Mouse (Mus musculus) limb, embryonic 12.5 days (tissue): ENCODE data around the gene Vsig10. TPM values are rescaled to one million over a fixed set of nuclear protein-coding genes. Genes with fewer than 3 reads are reported as not detected.
A peak's percentile ranks its signal among the peaks of the same experiment; 100 is the strongest.

Source experiments
- ATAC-seq: fragments of 200-750 bp; cut with Nextera tagmentation; 2 replicates; pipeline ENCODE4 v1.8.0; 2017; ENCODE audit warnings: low read depth, moderate TSS enrichment; ENCODE audit not compliant: insufficient number of reproducible peaks, insufficient read depth, low FRiP score, low TSS enrichment
- H3K27ac ChIP-seq: fragments of 300-500 bp; sonication (generic); 2 replicates; pipeline ENCODE4 v1.5.1; 2016; ENCODE audit warnings: mild to moderate bottlenecking, moderate library complexity
- H3K27me3 ChIP-seq: fragments of 300-500 bp; sonication (generic); 2 replicates; pipeline ENCODE4 v1.6.1; 2016; ENCODE audit warnings: mild to moderate bottlenecking, moderate library complexity
- H3K36me3 ChIP-seq: fragments of 300-500 bp; sonication (generic); 2 replicates; pipeline ENCODE4 v1.6.1; 2016; ENCODE audit warnings: mild to moderate bottlenecking, moderate library complexity
- H3K4me1 ChIP-seq: fragments of 300-500 bp; sonication (generic); replicated peaks from 2 replicates; pipeline ENCODE4 v1.6.1; 2016
- H3K4me2 ChIP-seq: fragments of 300-500 bp; sonication (generic); 2 replicates; pipeline ENCODE4 v1.6.1; 2016; ENCODE audit warnings: mild to moderate bottlenecking, moderate library complexity
- H3K4me3 ChIP-seq: fragments of 300-500 bp; sonication (generic); replicated peaks from 2 replicates; pipeline ENCODE4 v1.5.1; 2016; ENCODE audit warnings: mild to moderate bottlenecking
- H3K9ac ChIP-seq: fragments of 300-500 bp; sonication (generic); replicated peaks from 2 replicates; pipeline ENCODE4 v1.6.1; 2016; ENCODE audit warnings: mild to moderate bottlenecking, moderate library complexity
- H3K9me3 ChIP-seq: fragments of 300-500 bp; sonication (generic); 2 replicates; pipeline ENCODE4 v1.6.1; 2016; ENCODE audit warnings: mild to moderate bottlenecking, moderate library complexity
- WGBS: fragments of 180-500 bp; shearing (Covaris S2); methylation state at CpG from one replicate; pipeline ENCODE4 v1.1.7; 2016; 5-methylcytosine and 5-hydroxymethylcytosine counted together
- polyA plus RNA-seq: library from polyadenylated mRNA; unstranded; fragments of >200 nt; fragmentation: Nextera tagmentation; extraction: Ambion mirVana; gene quantifications from 2 replicates; pipeline ENCODE4 v1.2.1, GENCODE M21; 2016

Vsig10 gene
- polyA plus RNA-seq, 1 experiment from 2014 or later, result 5.2 TPM

DNA sequence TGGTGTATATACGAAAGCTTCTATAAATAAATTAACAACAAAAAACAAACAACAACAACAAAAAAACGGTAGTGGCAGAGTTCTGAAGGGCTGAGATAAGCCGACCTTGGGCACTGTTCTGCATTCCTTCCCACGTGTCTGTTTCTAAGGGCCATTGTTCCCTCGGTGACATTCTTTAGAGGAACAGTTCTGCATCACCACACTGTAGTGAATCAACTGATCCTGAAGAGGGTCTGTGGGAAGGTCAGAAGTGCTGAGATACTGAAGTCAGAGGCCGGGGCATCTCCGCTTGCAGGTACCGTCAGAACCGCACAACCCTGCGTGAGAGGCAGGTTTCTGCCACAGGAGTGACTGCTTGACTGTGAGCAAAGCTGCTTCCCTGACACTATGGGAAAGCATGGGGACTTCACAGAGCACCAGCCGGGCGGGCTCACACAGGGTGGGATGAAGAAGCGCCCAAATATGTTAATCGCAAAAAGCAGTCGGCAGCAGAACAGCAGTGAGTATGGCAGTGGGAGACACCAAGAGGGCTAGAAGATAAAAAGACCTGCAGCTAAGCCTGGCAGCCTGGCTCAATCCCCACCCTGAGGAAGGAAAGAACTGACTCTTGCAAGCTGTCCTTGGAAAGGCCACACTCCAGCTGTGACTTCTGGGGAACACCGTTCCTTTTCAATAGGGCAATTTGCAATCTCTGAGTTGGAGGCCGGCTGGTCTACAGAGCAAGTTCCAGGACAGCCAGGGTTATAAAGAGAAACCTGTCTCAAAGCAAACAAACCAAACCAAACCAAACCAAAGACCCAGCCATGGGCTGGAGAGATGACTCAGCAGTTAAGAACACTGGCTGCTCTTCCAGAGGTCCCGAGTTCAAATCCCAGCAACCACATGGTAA is 14.9 kb upstream of the Vsig10 start:
- Histone ChIP-seq H3K27ac (no peak overlapping the region), H3K4me2 (no peak overlapping the region)
- ATAC-seq, result no peak

DNA sequence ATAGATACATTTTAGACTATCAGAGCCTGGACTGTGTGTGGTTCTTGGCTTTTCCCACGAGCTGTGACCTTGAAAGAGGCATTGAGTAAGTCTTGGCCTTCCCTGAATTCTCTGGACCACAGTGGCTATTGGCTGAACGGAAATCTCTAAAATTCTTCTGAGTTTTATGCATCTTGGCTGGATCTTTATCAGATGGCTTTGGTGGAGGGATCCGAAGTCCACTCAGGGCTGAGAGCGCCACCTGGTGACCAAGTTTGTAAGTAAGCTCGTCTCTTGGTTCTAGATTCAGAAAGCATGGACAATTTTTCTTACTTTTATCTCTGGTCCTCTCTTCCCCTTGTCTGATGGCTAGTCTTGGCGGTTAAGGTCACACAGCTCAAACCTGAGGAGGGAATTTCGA is 13.9 kb upstream of the Vsig10 start:
- H3K36me3 ChIP-seq, result no peaks in the 10 kb centered on the region
- peaks cover 3% of the 10 kb centered on the region; the same call in 1 of the 2 replicates for H3K9me3 ChIP-seq
- no peak overlapping the region for H3K27ac ChIP-seq
- no peaks in the 10 kb centered on the region for H3K4me1 ChIP-seq
- no peak for ATAC-seq
- 79% methylated on average over 7 of the region's 7 CpGs for WGBS
- H3K4me3 ChIP-seq, result no peak overlapping the region
- no peaks in the 10 kb centered on the region for H3K27me3 ChIP-seq
- H3K4me2 ChIP-seq, result no peak overlapping the region
- H3K9ac ChIP-seq, result no peak overlapping the region

More for the DNA sequence above, 14.9 kb upstream of the Vsig10 start:
- H3K27me3 ChIP-seq, result no peaks in the 10 kb centered on the region
- WGBS, result 69% methylated on average over 18 of the region's 18 CpGs
- peaks cover 3% of the 10 kb centered on the region; the same call in 1 of the 2 replicates for H3K9me3 ChIP-seq
- H3K4me1 ChIP-seq, result no peaks in the 10 kb centered on the region
- no peak overlapping the region for H3K4me3 ChIP-seq
- H3K36me3 ChIP-seq, result no peaks in the 10 kb centered on the region
- no peak overlapping the region for H3K9ac ChIP-seq

GRCm38 (mm10) chr5:117305754-117306153 is 13.1 kb upstream of the Vsig10 start:
- H3K27ac ChIP-seq, result no peak overlapping the region
- 92% methylated on average over 5 of the region's 5 CpGs for WGBS
- peaks cover 3% of the 10 kb centered on the region; the same call in 1 of the 2 replicates for H3K9me3 ChIP-seq
- no peak overlapping the region for H3K4me2 ChIP-seq
- ATAC-seq, result no peak
- H3K4me3 ChIP-seq, result no peak overlapping the region
- H3K27me3 ChIP-seq, result no peaks in the 10 kb centered on the region
- no peaks in the 10 kb centered on the region for H3K36me3 ChIP-seq
- no peak overlapping the region for H3K9ac ChIP-seq
- no peaks in the 10 kb centered on the region for H3K4me1 ChIP-seq

DNA sequence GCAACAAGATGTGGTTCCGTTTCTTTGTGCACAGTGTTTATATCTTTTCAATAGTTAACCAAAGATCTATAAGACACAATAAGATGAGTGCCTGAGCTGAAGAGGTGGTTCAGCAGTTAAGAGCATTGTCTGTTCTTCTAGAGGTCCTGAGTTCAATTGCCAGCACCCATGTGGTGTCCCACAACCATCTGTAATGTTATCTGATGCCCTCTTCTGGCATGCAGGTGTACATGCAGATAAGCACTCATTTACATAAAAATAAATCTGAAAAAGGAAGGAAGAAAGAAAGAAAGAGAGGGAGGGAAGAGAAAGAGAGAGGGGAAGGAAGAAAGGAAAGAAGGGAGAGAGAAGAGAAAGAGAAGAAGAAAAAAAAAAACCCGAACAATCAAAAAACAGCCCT is 12.1 kb upstream of the Vsig10 start:
- H3K9ac ChIP-seq, result no peak overlapping the region
- no peaks in the 10 kb centered on the region for H3K36me3 ChIP-seq
- 90% methylated on average over 2 of the region's 2 CpGs for WGBS
- no peaks in the 10 kb centered on the region for H3K27me3 ChIP-seq
- H3K4me3 ChIP-seq, result no peak overlapping the region
- H3K9me3 ChIP-seq, result peaks cover 3% of the 10 kb centered on the region; the same call in 1 of the 2 replicates
- no peak overlapping the region for H3K4me2 ChIP-seq
- no peak overlapping the region for H3K27ac ChIP-seq
- no peak for ATAC-seq
- H3K4me1 ChIP-seq, result no peaks in the 10 kb centered on the region

DNA sequence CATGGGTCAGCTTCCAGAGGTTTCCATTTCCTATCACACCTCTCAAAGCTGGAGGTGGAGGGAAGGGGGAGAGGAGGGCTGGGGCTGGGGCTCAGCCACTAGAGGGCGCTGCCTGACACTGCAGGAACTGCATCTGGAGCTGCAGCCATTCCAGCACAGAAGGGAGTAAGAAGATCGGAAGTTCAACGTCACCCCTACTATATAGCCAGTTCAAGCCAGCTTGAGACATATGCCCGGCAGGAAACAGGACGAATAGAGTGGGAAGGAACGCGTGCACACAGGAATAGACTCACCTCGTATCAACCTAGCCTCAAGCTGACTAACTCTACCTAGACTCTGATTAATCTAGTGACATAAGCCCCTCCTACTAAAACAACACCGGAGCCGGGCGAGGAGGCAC is 11.2 kb upstream of the Vsig10 start:
- H3K27me3 ChIP-seq, result no peaks in the 10 kb centered on the region
- peaks cover 3% of the 10 kb centered on the region; the same call in 1 of the 2 replicates for H3K9me3 ChIP-seq
- H3K36me3 ChIP-seq, result no peaks in the 10 kb centered on the region
- H3K4me3 ChIP-seq, result no peak overlapping the region
- H3K4me2 ChIP-seq, result no peak overlapping the region
- no peaks in the 10 kb centered on the region for H3K4me1 ChIP-seq
- no peak for ATAC-seq
- 40% methylated on average over 11 of the region's 11 CpGs for WGBS
- no peak overlapping the region for H3K27ac ChIP-seq
- H3K9ac ChIP-seq, result no peak overlapping the region

DNA sequence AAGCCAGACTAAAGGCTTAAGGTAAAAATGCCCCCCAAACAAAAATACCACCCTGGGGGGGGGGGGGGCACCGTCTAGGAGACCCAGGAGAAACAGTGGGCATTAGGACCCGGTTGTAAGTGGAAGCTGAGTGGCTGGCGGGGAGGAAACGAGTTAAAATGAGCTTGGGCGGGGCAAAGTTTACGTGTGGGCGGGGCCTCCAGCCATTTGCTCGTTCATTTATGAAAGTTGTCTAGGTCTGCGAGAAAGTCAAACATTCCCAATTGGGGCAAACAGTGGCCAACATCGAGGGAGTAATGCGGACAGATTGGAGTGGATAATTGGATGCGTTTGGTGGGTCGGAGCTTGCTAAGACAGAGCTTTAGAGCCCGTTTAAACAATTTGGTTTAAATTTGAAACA is 5.5 kb upstream of the Vsig10 start:
- peaks cover 30% of the 10 kb centered on the region for H3K27me3 ChIP-seq
- H3K36me3 ChIP-seq, result no peaks in the 10 kb centered on the region
- H3K4me1 ChIP-seq, result peaks cover 16% of the 10 kb centered on the region
- WGBS, result 20% methylated on average over 13 of the region's 14 CpGs
- 0 out of 2 replicates have a peak, but pooled peaks cover 3% of the 10 kb centered on the region for H3K9me3 ChIP-seq
- no peak overlapping the region for H3K9ac ChIP-seq
- ATAC-seq, result no peak
- H3K4me3 ChIP-seq, result peak overlapping the region; percentile 28
- H3K4me2 ChIP-seq, result peak overlapping the region; percentile 46
- H3K27ac ChIP-seq, result no peak overlapping the region

DNA sequence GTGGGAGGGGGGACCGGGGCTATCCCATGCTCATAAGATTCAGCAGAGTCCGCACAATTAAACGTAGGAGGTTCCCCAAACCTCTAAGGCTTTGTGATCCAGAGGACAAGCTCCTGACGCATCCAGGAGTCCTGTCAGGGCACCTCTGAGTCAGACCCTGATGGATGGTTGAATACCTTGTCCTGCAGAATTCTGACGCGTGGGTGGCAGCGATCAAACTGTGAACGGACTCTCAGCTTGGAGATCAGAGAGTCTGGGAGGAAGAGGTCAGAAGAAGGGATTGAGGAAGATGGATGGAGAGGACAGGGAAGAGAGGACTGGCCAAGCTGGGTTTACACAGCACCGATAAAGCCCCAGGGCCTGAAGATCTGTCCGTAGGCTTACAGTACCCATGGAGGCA is 5.0 kb upstream of the Vsig10 start:
- H3K4me1 ChIP-seq, result peaks cover 16% of the 10 kb centered on the region
- WGBS, result 31% methylated on average over 10 of the region's 10 CpGs
- H3K4me3 ChIP-seq, result peak overlapping the region; percentile 28
- H3K36me3 ChIP-seq, result no peaks in the 10 kb centered on the region
- 0 out of 2 replicates have a peak, but pooled peaks cover under 1% of the 10 kb centered on the region for H3K9me3 ChIP-seq
- H3K27ac ChIP-seq, result peak overlapping the region; percentile 66; the same call in 1 of the 2 replicates
- peak overlapping the region; percentile 8; the same call in 1 of the 2 replicates for H3K9ac ChIP-seq
- ATAC-seq, result no peak
- H3K4me2 ChIP-seq, result peak overlapping the region; percentile 46
- H3K27me3 ChIP-seq, result peaks cover 32% of the 10 kb centered on the region

DNA sequence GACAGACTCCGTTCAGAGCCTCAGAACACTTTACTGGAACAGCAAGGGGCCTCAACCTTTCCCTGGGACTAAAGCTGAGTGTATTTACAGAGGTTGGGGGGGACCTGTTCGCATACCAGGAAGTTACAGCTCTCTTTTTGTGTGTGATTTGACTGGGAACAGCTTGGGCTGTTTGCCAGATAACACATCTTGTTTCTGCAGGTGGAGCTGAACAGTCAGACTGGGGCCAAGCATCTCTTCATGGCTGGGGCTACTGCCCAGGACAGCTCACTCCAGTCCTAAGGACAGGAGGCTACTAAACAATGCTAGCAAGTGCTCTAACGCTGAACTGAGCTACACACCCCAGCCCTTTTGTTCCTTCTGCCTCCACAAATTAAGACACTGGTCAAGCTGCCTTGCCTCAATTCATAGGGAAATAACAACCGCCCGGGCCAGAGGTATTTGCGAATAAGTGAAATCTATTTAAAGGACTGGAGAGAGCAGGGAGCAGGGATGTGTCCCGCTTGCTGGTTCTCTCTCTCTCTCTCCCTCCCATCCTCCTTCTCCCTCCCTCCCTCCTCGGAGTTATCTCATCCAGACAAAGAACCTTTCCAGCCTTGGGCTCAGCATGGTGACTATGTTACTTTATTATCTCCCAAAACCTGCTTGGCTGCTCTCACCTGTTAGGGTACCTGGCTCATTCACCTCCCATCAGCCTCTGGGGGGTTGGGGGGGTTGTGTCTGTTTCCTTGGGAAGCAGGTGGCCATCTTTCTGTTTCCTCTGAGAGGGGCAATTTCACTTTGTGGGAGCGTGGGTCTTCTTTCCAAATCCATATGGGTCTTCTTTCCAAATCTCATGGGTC is 4.1 kb upstream of the Vsig10 start:
- no peak for ATAC-seq
- peak overlapping the region; percentile 56 for H3K27ac ChIP-seq

DNA sequence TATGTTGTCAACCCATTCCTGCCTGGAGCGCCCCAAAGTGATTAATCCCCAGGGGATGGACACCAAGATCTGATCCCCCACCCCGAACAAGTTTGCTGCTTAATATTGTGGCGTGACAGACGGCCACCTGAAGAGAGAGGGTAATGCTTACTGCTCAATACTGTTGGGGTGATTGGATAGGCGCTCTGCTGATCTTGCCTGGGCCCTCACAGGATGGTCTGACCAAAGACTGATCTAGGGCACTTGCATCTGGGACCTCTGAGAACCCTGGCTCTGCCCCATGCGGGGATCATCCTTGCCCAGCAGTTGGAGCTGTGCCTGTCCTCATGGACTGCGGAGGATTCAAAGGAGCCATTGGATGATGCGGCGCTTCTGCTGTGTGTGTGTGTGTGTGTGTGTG is 4.9 kb downstream of the Vsig10 start:
- no peak for ATAC-seq
- Histone ChIP-seq H3K27me3 (peaks cover 25% of the 10 kb centered on the region), H3K36me3 (no peaks in the 10 kb centered on the region), H3K4me1 (peaks cover 4% of the 10 kb centered on the region; the same call in 1 of the 2 replicates), H3K9ac (no peak overlapping the region), H3K9me3 (no peaks in the 10 kb centered on the region), H3K4me2 (no peak overlapping the region), H3K4me3 (no peak overlapping the region), H3K27ac (no peak overlapping the region)
- WGBS, result 79% methylated on average over 9 of the region's 9 CpGs

More for the DNA sequence above, 4.1 kb upstream of the Vsig10 start:
- 27% methylated on average over 9 of the region's 9 CpGs for WGBS
- Histone ChIP-seq H3K9ac (no peak overlapping the region), H3K9me3 (no peaks in the 10 kb centered on the region), H3K27me3 (peaks cover 38% of the 10 kb centered on the region), H3K4me1 (peaks cover 18% of the 10 kb centered on the region), H3K36me3 (no peaks in the 10 kb centered on the region), H3K4me2 (peak overlapping the region; percentile 46), H3K4me3 (no peak overlapping the region)

DNA sequence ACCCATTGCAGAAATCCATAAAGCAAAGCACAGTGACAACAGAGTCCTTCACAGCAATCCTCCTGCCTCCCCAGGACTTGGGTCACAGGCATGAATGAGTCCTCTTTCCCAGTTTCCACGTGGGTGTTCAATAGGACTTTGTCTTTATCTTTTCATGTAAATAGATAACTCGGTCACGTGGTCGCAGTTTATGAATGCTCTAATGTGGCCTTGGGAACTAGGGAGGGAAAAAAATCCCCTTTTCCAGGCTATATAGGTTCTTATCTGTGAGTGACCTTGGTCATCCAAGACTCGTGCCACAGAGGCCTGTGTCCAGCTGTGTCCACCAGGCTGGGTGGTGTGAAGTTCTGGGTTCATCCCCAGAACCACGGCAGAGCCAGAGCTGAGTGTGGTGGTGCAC is 7.5 kb downstream of the Vsig10 start:
- Histone ChIP-seq H3K27me3 (peaks cover 3% of the 10 kb centered on the region; the same call in 1 of the 2 replicates), H3K9me3 (no peaks in the 10 kb centered on the region), H3K36me3 (no peaks in the 10 kb centered on the region), H3K4me2 (no peak overlapping the region), H3K27ac (no peak overlapping the region), H3K4me1 (no peaks in the 10 kb centered on the region), H3K9ac (no peak overlapping the region), H3K4me3 (no peak overlapping the region)
- 80% methylated on average over 6 of the region's 6 CpGs for WGBS
- ATAC-seq, result no peak

- H3K4me3 ChIP-seq, result no peak overlapping the region
- H3K36me3 ChIP-seq, result peaks cover 6% of the 10 kb centered on the region; the same call in 1 of the 2 replicates
- no peaks in the 10 kb centered on the region for H3K4me1 ChIP-seq
- H3K9ac ChIP-seq, result no peak overlapping the region
- H3K4me2 ChIP-seq, result no peak overlapping the region
- no peaks in the 10 kb centered on the region for H3K9me3 ChIP-seq
- no peak overlapping the region for H3K27ac ChIP-seq
- WGBS, result 84% methylated on average over 7 of the region's 7 CpGs
- no peaks in the 10 kb centered on the region for H3K27me3 ChIP-seq
- ATAC-seq, result no peak
These were observed 11.6 kb downstream of the Vsig10 start for GRCm38 (mm10) chr5:117330457-117330856.
